Mouse (Mus musculus): ENCODE results near the gene Cdip1.

The Cdip1 gene

GRCm38 (mm10) chr16:4768719-4769118 is 21.4 kb downstream of the Cdip1 start:
- no peak for DNase-seq

GRCm38 (mm10) chr16:4767012-4767790 is 22.9 kb downstream of the Cdip1 start:
- no peak for DNase-seq

GRCm38 (mm10) chr16:4765852-4766251 is 24.2 kb downstream of the Cdip1 start:
- no peak for DNase-seq

GRCm38 (mm10) chr16:4763276-4763675 is 26.8 kb downstream of the Cdip1 start:
- DNase-seq, result peak; percentile 33 to 57

- DNase-seq, result no peak
Measured at GRCm38 (mm10) chr16:4762437-4762836, 27.7 kb downstream of the Cdip1 start.

- peak in 1 of 2 experiments; percentile 28 for DNase-seq
Measured at GRCm38 (mm10) chr16:4756660-4757335, 33.3 kb downstream of the Cdip1 start.

- no peak for DNase-seq
Measured at GRCm38 (mm10) chr16:4754045-4754444, 36.0 kb downstream of the Cdip1 start.

GRCm38 (mm10) chr16:4752155-4752554 is 37.9 kb downstream of the Cdip1 start:
- no peak for DNase-seq

- DNase-seq, result no peak
Measured at GRCm38 (mm10) chr16:4742186-4742585, 47.9 kb downstream of the Cdip1 start.

- no peak for DNase-seq
Measured at GRCm38 (mm10) chr16:4739994-4740393, 50.1 kb downstream of the Cdip1 start.

GRCm38 (mm10) chr16:4736262-4736661 is 53.8 kb downstream of the Cdip1 start:
- peak in 1 of 2 experiments; percentile 31 for DNase-seq

GRCm38 (mm10) chr16:4730776-4731358 is 59.2 kb downstream of the Cdip1 start:
- DNase-seq, result no peak

- DNase-seq, result no peak
Measured at GRCm38 (mm10) chr16:4727963-4728362, 62.1 kb downstream of the Cdip1 start.

- DNase-seq, result no peak
Measured at GRCm38 (mm10) chr16:4727526-4727925, 62.6 kb downstream of the Cdip1 start.

GRCm38 (mm10) chr16:4726528-4727128 is 63.5 kb downstream of the Cdip1 start:
- DNase-seq, result peak; percentile 56 to 73

- peak; percentile 94 to 98 for DNase-seq
Measured at GRCm38 (mm10) chr16:4725780-4726527, 64.1 kb downstream of the Cdip1 start, which contains the start of gene Hmox2. Hmox2 (plus strand) TSS chr16:4726361.

GRCm38 (mm10) chr16:4725266-4725665 is 64.8 kb downstream of the Cdip1 start:
- DNase-seq, result peak; percentile 47 to 51

GRCm38 (mm10) chr16:4722915-4723209 is 67.2 kb downstream of the Cdip1 start:
- no peak for DNase-seq

GRCm38 (mm10) chr16:4722128-4722914 is 67.8 kb downstream of the Cdip1 start:
- no peak for DNase-seq

GRCm38 (mm10) chr16:4718753-4719518 is 71.2 kb downstream of the Cdip1 start, which contains the start of gene Nmral1:
Nmral1 (minus strand) TSS chr16:4719356.
- DNase-seq, result peak; percentile 70 to 81

GRCm38 (mm10) chr16:4717866-4718265 is 72.2 kb downstream of the Cdip1 start:
- DNase-seq, result no peak
